Mouse (Mus musculus) megakaryocyte progenitor cell, adult 5-6 weeks (primary cell): ENCODE results near the gene Nanos3. TPM values are rescaled to one million over a fixed set of nuclear protein-coding genes. Genes with fewer than 3 reads are reported as not detected.

Source experiments
- ATAC-seq: replicated peaks from 2 replicates; pipeline ENCODE4 v1.8.0; 2016; ENCODE audit warnings: mild to moderate bottlenecking, moderate TSS enrichment, inconsistent platforms; ENCODE audit not compliant: poor library complexity
- total RNA-seq, 2 experiments: library from RNA; stranded (forward) in 1 of 2; stranded (reverse) in 1 of 2; fragments of 157-497, 149-512 nt in 1 of 2; fragments of 200-1000 nt in 1 of 2; gene quantifications; 2 replicates each; pipeline versions ENCODE4 v1.2.3 to v1.2.4; 2015 to 2017

The Nanos3 gene
- total RNA-seq, 2 experiments from 2014 or later = 0.54 to 3.5 TPM

GRCm38 (mm10) chr8:84184085-84185043 is 653 bp downstream of the Nanos3 start:
- ATAC-seq = no peak

- 0 out of 2 replicates have a peak, but pooled peaks have one; percentile 9 for ATAC-seq
Measured at GRCm38 (mm10) chr8:84183261-84184084, 1.5 kb downstream of the Nanos3 start.

GRCm38 (mm10) chr8:84182833-84183232 is 2.2 kb downstream of the Nanos3 start:
- ATAC-seq = no peak

- ATAC-seq = peak; percentile 58
Measured at GRCm38 (mm10) chr8:84180530-84181190, 4.4 kb downstream of the Nanos3 start.

- no peak for ATAC-seq
Measured at GRCm38 (mm10) chr8:84179946-84180345, 5.1 kb downstream of the Nanos3 start.

GRCm38 (mm10) chr8:84178592-84178991 is 6.4 kb downstream of the Nanos3 start:
- ATAC-seq = no peak

GRCm38 (mm10) chr8:84177405-84177804 is 7.6 kb downstream of the Nanos3 start:
- ATAC-seq = no peak

GRCm38 (mm10) chr8:84176560-84176959 is 8.5 kb downstream of the Nanos3 start:
- no peak for ATAC-seq

GRCm38 (mm10) chr8:84173861-84174260 is 11.2 kb downstream of the Nanos3 start:
- peak; percentile 66 for ATAC-seq

- ATAC-seq = no peak
Measured at GRCm38 (mm10) chr8:84170096-84170495, 14.9 kb downstream of the Nanos3 start.

- ATAC-seq = peak; percentile 63
Measured at GRCm38 (mm10) chr8:84167696-84168095, 17.3 kb downstream of the Nanos3 start.

GRCm38 (mm10) chr8:84157620-84158019 is 27.4 kb downstream of the Nanos3 start:
- peak; percentile 68 for ATAC-seq

- no peak for ATAC-seq
Measured at GRCm38 (mm10) chr8:84149181-84149580, 35.8 kb downstream of the Nanos3 start.

GRCm38 (mm10) chr8:84148531-84148850 is 36.5 kb downstream of the Nanos3 start:
- ATAC-seq = no peak

- ATAC-seq = peak; percentile 98
Measured at GRCm38 (mm10) chr8:84147769-84148530, 37.1 kb downstream of the Nanos3 start, which contains the start of the genes Cc2d1a and 4930432K21Rik. Gene Cc2d1a, minus strand, starts transcription at chr8:84147936. Gene 4930432K21Rik, plus strand, starts transcription at chr8:84148025.

GRCm38 (mm10) chr8:84147324-84147766 is 37.7 kb downstream of the Nanos3 start:
- ATAC-seq = peak; percentile 9

- no peak for ATAC-seq
Measured at GRCm38 (mm10) chr8:84144636-84145245, 40.3 kb downstream of the Nanos3 start.

- no peak for ATAC-seq
Measured at GRCm38 (mm10) chr8:84140838-84141237, 44.2 kb downstream of the Nanos3 start.

GRCm38 (mm10) chr8:84137848-84138247 is 47.2 kb downstream of the Nanos3 start:
- ATAC-seq = no peak

- ATAC-seq = peak; percentile 60
Measured at GRCm38 (mm10) chr8:84132225-84132624, 52.8 kb downstream of the Nanos3 start.
